Mouse (Mus musculus) midbrain, embryonic 16.5 days (tissue): ENCODE data around the gene Alg12. TPM values are rescaled to one million over a fixed set of nuclear protein-coding genes. Genes with fewer than 3 reads are reported as not detected.

ENCODE experiments used
- ATAC-seq: fragments of 200-750 bp; cut with Nextera tagmentation; 2 replicates; pipeline ENCODE4 v1.8.0; 2017; ENCODE audit warnings: moderate TSS enrichment
- H3K27ac ChIP-seq: fragments of 300-500 bp; sonication (generic); 2 replicates; pipeline ENCODE4 v1.5.1; 2014; ENCODE audit warnings: mild to moderate bottlenecking, low read length, mixed read lengths
- H3K27me3 ChIP-seq: fragments of 300-500 bp; sonication (generic); 2 replicates; pipeline ENCODE4 v1.6.1; 2014; ENCODE audit warnings: low read depth, low read length, mixed read lengths; ENCODE audit not compliant: control insufficient read depth, insufficient read depth
- H3K36me3 ChIP-seq: fragments of 300-500 bp; sonication (generic); 2 replicates; pipeline ENCODE4 v1.6.1; 2014; ENCODE audit warnings: mild to moderate bottlenecking, low read length, moderate library complexity, mixed read lengths; ENCODE audit not compliant: control insufficient read depth, insufficient read depth
- H3K4me1 ChIP-seq: fragments of 300-500 bp; sonication (generic); 2 replicates; pipeline ENCODE4 v1.6.1; 2014; ENCODE audit warnings: mild to moderate bottlenecking, low read length, mixed read lengths; ENCODE audit not compliant: control insufficient read depth, insufficient read depth
- H3K4me2 ChIP-seq: fragments of 300-500 bp; sonication (generic); 2 replicates; pipeline ENCODE4 v1.6.1; 2014; ENCODE audit warnings: mild to moderate bottlenecking, low read length, mixed read lengths
- H3K4me3 ChIP-seq: fragments of 300-500 bp; sonication (generic); 2 replicates; pipeline ENCODE4 v1.5.1; 2014; ENCODE audit warnings: low read depth, mild to moderate bottlenecking, low read length, moderate library complexity, mixed read lengths
- H3K9ac ChIP-seq: fragments of 300-500 bp; sonication (generic); 2 replicates; pipeline ENCODE4 v1.6.1; 2014; ENCODE audit warnings: low read depth, low read length, mixed read lengths
- H3K9me3 ChIP-seq: fragments of 300-500 bp; sonication (generic); replicated peaks from 2 replicates; pipeline ENCODE4 v1.6.1; 2014; ENCODE audit warnings: mild to moderate bottlenecking, low read length, mixed read lengths; ENCODE audit not compliant: control insufficient read depth, poor library complexity, severe bottlenecking
- WGBS: fragments of 180-500 bp; shearing (Covaris S2); extraction: QIAGEN DNeasy Blood & Tissue Kit; methylation state at CpG from one replicate; pipeline ENCODE4 v1.1.7; 2014; 5-methylcytosine and 5-hydroxymethylcytosine counted together
- polyA plus RNA-seq: library from polyadenylated mRNA; unstranded; fragments of >200 nt; fragmentation: Nextera tagmentation; extraction: Ambion mirVana; gene quantifications from 2 replicates; pipeline ENCODE4 v1.2.1, GENCODE M21; 2015

Alg12 gene
- polyA plus RNA-seq, 1 experiment from 2014 or later = 9.4 TPM

DNA sequence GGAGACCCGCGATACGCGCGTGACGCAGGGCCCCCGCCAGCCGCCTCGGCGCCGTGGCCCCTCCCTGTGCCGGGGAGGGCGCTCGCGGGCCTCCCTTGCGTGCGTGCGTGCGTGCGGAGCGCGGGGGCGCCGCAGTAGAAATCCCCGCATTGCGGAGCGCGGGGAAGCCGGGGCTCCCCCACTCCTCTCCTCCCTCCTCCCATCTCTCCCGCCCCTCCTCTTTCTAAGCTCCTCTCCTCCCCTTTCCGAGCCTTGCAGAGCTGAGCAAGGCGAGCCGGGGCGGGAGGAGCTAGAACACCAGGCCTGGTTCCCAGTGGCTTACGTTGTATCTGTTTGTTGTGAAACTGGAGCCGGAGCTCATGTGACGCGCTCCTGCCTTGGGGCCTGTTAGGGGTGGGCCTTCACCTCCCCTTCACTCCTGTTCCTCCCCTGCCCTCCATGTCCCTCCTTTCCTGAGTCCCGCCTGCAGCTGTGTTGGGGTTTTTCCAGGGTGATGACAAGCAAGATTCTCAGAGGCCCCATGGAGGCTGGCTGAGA lies 44.6 kb upstream of the Alg12 start:
- Histone ChIP-seq H3K9ac (peak overlapping the region; percentile 96), H3K4me1 (peaks cover 21% of the 10 kb centered on the region), H3K27ac (peak overlapping the region; percentile 99), H3K4me3 (peak overlapping the region; percentile 91), H3K36me3 (peaks cover 14% of the 10 kb centered on the region), H3K27me3 (no peaks in the 10 kb centered on the region), H3K9me3 (no peaks in the 10 kb centered on the region), H3K4me2 (peak overlapping the region; percentile 94)
- ATAC-seq = peak; percentile 47
- WGBS = 1% methylated on average over 32 of the region's 39 CpGs

DNA sequence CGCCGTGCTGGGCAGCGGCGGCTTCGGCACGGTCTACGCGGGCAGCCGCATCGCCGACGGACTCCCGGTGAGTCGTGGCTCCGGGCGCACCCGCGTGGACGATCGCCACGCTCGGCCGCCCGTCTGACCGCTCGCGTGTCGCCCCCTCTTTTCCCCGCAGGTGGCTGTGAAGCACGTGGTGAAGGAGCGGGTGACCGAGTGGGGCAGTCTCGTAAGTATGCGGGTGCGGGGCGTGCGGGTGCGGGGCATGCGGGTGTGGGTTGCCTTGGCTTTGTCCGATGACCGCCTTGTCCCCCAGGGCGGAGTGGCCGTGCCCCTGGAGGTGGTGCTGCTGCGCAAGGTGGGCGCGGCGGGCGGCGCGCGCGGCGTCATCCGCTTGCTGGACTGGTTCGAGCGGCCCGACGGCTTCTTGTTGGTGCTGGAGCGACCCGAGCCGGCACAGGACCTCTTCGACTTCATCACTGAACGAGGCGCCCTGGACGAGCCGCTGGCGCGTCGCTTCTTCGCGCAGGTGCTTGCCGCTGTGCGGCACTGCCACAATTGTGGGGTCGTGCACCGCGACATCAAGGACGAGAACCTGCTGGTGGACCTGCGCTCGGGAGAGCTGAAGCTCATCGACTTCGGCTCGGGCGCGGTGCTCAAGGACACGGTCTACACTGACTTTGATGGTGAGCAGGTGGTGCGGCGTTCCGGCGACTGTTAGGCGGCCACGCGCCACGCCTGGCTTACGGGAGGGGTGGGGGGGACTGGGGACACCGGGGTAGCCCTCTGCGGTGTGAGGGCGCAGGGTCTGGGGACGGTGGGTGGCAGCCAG lies 44.0 kb upstream of the Alg12 start:
- H3K4me2 ChIP-seq = peak overlapping the region; percentile 94
- H3K27me3 ChIP-seq = no peaks in the 10 kb centered on the region
- H3K9ac ChIP-seq = peak overlapping the region; percentile 96
- H3K4me3 ChIP-seq = peak overlapping the region; percentile 91
- WGBS = under 1% methylated on average over 95 of the region's 98 CpGs
- ATAC-seq = peak; percentile 14
- no peaks in the 10 kb centered on the region for H3K9me3 ChIP-seq
- peaks cover 14% of the 10 kb centered on the region for H3K36me3 ChIP-seq
- H3K4me1 ChIP-seq = peaks cover 21% of the 10 kb centered on the region
- peak overlapping the region; percentile 99 for H3K27ac ChIP-seq

DNA sequence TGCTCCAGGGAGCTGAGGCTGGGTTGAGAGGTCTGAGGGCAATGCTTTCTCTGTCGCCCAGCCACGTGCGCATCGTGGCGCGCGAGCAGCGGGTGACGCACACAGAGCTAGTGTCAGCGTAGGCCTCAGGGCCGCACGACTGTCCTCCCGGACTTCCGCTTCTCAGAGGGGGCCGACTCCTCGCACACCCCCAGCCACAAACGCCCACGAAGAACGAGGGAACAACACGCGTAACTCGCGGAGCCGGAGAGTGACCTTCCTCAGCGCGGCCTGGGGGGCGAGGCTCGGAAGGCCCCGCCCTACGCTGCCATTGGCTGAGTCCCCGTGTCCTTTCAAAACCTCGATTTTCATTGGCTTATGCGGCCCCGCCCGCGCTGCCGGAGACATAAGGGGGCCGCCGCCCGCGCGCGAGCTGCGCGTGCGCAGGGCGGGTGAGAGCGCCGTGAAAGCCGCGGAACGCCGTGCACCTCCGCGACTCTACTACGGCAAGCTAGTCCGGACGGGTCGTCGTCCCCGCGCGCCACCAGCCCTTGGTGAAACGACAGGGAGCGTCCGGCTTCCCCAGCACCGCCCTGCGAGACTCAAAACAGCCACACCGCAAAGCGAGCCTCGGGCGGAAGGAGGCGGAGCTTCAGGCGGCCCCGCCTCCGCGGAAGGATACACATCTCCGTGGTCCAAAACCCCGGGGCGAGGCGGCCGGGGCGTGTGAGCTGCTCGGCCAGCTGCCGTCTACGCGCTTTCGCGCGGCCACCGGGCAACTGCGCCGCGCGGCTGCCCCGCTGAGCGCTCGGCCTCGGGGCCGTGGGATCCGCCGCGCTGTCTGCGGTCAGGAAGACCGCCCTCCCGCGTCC lies 42.9 kb upstream of the Alg12 start, which contains the start of gene Pim3:
Gene Pim3, plus strand, starts transcription at position 415 of the 851 bp plus-strand sequence.
- Histone ChIP-seq H3K9ac (peak within 1 kb of the TSS; percentile 96), H3K4me2 (peak within 1 kb of the TSS; percentile 94), H3K4me1 (peaks cover 21% of the 10 kb centered on the region), H3K4me3 (peak within 1 kb of the TSS; percentile 91), H3K9me3 (no peaks in the 10 kb centered on the region), H3K27ac (peak within 1 kb of the TSS; percentile 99), H3K27me3 (no peaks in the 10 kb centered on the region), H3K36me3 (peaks cover 14% of the 10 kb centered on the region)
- ATAC-seq = peak; percentile 90
- WGBS = under 1% methylated on average over 102 of the region's 107 CpGs

DNA sequence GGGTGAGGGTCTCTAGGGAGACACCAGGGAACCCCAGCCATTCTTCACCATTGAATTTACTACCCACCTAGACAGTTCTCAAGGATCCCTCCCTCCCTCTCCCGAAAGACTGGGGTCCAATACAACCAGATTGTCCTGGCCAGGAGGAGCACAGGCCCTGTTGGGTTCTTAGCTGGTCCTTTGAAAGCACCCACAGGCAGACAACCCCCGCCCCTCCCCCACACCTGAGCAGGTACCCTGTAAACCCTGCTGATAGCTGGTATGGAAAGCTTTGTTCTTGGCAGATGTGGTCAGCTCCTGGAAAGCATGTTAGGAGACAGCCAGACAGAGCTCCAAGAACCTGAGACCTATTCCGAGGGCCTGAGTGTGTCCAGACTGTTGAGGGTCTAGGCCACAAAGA lies 41.7 kb upstream of the Alg12 start:
- H3K27ac ChIP-seq = no peak overlapping the region
- 90% methylated on average over 3 of the region's 3 CpGs for WGBS
- no peaks in the 10 kb centered on the region for H3K27me3 ChIP-seq
- H3K36me3 ChIP-seq = peaks cover 14% of the 10 kb centered on the region
- no peaks in the 10 kb centered on the region for H3K9me3 ChIP-seq
- H3K4me2 ChIP-seq = no peak overlapping the region
- H3K4me1 ChIP-seq = peaks cover 21% of the 10 kb centered on the region
- H3K9ac ChIP-seq = no peak overlapping the region
- no peak overlapping the region for H3K4me3 ChIP-seq
- no peak for ATAC-seq

DNA sequence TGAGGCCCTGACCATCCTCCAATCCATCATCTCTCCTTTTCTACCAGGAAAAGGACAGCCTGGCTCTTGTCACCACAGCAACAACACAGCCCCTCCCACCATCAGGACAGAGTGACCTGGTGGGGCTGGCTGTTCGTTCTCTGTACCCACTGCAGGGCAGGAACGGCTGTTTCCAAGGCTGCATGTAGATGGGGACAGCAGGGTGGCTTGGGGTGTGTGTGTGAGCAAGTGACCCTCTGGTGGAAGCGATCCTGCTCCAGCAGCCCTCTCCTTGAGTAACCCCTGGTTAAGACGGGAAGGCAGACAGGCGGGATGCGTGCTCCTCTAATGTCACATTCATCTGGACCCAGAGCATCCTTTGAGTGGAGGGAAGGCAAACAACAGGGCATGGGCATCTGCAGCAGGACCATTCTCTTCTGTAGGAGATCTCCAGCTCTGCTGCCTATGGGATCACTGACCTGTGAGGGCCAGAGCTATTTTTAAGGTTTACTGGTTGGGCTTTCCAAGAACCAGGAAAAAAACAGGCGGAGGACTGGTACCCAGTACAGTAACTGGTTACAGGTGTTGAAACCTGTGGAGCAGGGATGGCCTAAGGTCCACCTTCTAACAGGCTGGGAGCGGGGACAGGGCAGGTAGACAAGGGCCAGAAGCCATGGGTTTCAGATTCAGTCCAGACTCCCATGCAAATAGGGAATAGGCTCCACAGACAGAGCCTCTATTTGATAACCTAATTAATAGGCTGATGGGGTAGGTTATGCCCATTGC lies 40.3 kb upstream of the Alg12 start:
- Histone ChIP-seq H3K27me3 (no peaks in the 10 kb centered on the region), H3K4me2 (no peak overlapping the region), H3K9ac (no peak overlapping the region), H3K4me1 (peaks cover 8% of the 10 kb centered on the region), H3K36me3 (0 out of 2 replicates have a peak, but pooled peaks cover 1% of the 10 kb centered on the region), H3K9me3 (no peaks in the 10 kb centered on the region), H3K4me3 (no peak overlapping the region), H3K27ac (no peak overlapping the region)
- no peak for ATAC-seq
- 65% methylated on average over 8 of the region's 8 CpGs for WGBS

DNA sequence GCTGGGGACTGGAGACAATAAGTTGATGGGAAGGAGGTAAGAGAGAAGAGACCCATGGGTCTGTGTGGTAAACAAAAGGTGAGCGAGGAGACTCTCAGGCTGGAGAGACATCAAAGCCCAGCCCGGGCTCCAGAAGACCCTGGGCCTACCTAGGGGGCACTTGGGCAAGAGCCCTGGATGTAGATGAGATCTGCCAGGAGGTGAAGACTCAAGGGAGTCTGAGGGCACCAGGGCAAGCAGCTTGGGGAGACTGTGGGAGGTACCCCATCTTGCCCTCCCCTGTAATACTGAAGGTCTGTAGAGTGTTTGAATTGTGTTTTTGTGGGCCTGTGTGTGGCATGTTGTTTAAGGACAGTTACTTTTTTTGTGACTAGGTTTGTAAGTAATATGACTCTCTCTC lies 39.6 kb upstream of the Alg12 start:
- Histone ChIP-seq H3K36me3 (no peaks in the 10 kb centered on the region), H3K4me3 (no peak overlapping the region), H3K9ac (no peak overlapping the region), H3K27me3 (no peaks in the 10 kb centered on the region), H3K4me2 (no peak overlapping the region), H3K27ac (no peak overlapping the region), H3K9me3 (no peaks in the 10 kb centered on the region), H3K4me1 (peaks cover 2% of the 10 kb centered on the region; the same call in 1 of the 2 replicates)
- no peak for ATAC-seq
- 84% methylated on average over 2 of the region's 2 CpGs for WGBS

DNA sequence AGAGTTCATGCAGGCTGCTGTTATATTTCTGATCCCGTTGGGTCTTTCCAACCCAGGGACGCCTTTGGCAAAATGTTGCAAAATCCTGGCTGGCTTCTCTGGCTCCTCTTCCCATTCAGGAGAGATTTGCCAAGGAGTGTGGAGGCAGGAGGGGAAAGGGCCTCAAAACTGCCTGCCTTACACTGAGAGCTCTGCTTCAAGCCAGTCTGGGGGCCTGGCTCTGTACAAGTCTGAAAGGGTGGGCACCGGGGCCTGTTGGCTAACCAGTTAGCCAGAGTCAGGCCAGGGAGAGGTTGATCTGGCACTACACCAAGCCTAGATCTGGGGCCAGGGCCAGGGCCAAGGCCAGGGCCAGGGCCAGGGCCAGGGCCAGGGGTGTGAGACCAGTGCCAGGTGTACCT lies 39.0 kb upstream of the Alg12 start:
- peaks cover 2% of the 10 kb centered on the region; the same call in 1 of the 2 replicates for H3K4me1 ChIP-seq
- H3K9me3 ChIP-seq = no peaks in the 10 kb centered on the region
- H3K9ac ChIP-seq = no peak overlapping the region
- H3K27ac ChIP-seq = no peak overlapping the region
- WGBS = 83% methylated on average over 3 of the region's 3 CpGs
- no peaks in the 10 kb centered on the region for H3K27me3 ChIP-seq
- no peaks in the 10 kb centered on the region for H3K36me3 ChIP-seq
- ATAC-seq = no peak
- no peak overlapping the region for H3K4me3 ChIP-seq
- H3K4me2 ChIP-seq = no peak overlapping the region

DNA sequence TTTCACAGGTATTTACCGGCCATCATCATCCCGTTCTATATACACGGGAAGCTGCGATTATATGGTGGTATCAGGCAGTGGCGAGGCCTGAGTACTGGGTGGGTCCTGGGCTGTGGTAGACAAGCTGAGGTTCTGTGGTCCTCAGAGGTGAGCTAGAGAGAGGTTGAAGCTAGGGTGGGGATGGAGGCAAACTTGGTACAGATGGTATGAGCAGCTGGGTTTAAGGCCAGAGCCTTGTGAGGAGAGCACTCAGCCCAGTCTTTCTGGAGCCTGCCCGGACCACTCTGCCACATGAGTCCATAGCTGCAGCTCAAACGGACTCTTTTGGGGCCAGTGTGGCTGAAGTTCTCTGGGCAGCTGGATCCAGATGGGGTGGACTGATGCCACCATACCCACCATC lies 38.2 kb upstream of the Alg12 start:
- no peaks in the 10 kb centered on the region for H3K36me3 ChIP-seq
- H3K4me3 ChIP-seq = no peak overlapping the region
- no peak overlapping the region for H3K27ac ChIP-seq
- no peak for ATAC-seq
- 96% methylated on average over 7 of the region's 7 CpGs for WGBS
- no peak overlapping the region for H3K9ac ChIP-seq
- H3K4me1 ChIP-seq = peaks cover 2% of the 10 kb centered on the region; the same call in 1 of the 2 replicates
- no peak overlapping the region for H3K4me2 ChIP-seq
- no peaks in the 10 kb centered on the region for H3K27me3 ChIP-seq
- H3K9me3 ChIP-seq = no peaks in the 10 kb centered on the region
